Comparison of ENCODE assay signal across 21 mouse cellular contexts in the genomic region with DNA sequence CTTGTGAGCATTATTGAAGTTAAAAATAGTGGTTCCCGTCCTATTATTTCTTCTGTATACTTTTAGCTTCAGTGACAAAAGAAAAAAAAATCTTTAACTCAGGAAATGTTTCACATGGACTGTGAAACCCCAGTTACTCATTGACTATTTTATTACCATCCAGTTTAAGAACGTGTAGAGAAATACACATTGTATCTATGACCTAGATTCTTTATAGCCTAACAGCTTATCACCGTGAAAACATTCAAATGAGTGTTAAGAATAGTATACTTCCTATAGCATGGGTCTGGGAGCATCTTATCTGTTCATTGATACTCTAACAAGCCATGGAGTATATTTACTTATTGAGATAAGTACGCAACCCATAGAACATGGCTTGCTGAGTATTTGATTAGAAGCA. TPM values are rescaled to one million over a fixed set of nuclear protein-coding genes. Genes with fewer than 3 reads are reported as not detected.
DNase-seq lines count a peak whose midpoint lies in the region; ATAC-seq and TF ChIP-seq lines count a peak whose summit lies in the region.
"Had no signal": no experiment of that assay in that cellular context is flagged by ENCODE, and none has a peak within 500 bp of the region (broad histone marks: within the 10 kb centered on the region; RNA-seq: fewer than 3 reads in every experiment).

No protein-coding gene starts in this region.

- TF ChIP-seq RAD21 in MEL (IDR thresholded peaks at IDR 0.05; ENCODE audit: low read depth, low read length), result no peak

- no peaks in the 10 kb centered on the region for H3K9me3 ChIP-seq in kidney, embryonic 15.5 days (replicated peaks)
- H3K9me3 ChIP-seq in kidney, embryonic 14.5 days (ENCODE audit: control insufficient read depth, low read length), result no peaks in the 10 kb centered on the region
- no peaks in the 10 kb centered on the region for H3K9me3 ChIP-seq in MEL (replicated peaks; ENCODE audit: insufficient read depth, low read length)
- no peaks in the 10 kb centered on the region for H3K9me3 ChIP-seq in intestine, embryonic 14.5 days (ENCODE audit: control insufficient read depth, low read length)
- no peaks in the 10 kb centered on the region for H3K9me3 ChIP-seq in midbrain, embryonic 15.5 days
- H3K9me3 ChIP-seq: embryonic facial prominence, embryonic 13.5 days; forebrain, embryonic 12.5 days; heart, embryonic 15.5 days; hindbrain, embryonic 13.5 days had no signal

- 0 out of 2 replicates have a peak, but pooled peaks cover 3% of the 10 kb centered on the region for H3K4me1 ChIP-seq in kidney, embryonic 15.5 days
- no peaks in the 10 kb centered on the region for H3K4me1 ChIP-seq in kidney, embryonic 14.5 days (ENCODE audit: control insufficient read depth, insufficient read depth, low read length)
- H3K4me1 ChIP-seq in MEL (ENCODE audit: control insufficient read depth in 1 of 2, insufficient read depth in 2 of 2, low read length in 2 of 2), result peaks cover 0 to 2% of the 10 kb centered on the region in 2 experiments; a peak in 2 of 4 replicates
- H3K4me1 ChIP-seq in intestine, embryonic 14.5 days (replicated peaks; ENCODE audit: control insufficient read depth, insufficient read depth, low read length), result no peaks in the 10 kb centered on the region
- no peaks in the 10 kb centered on the region for H3K4me1 ChIP-seq in midbrain, embryonic 15.5 days
- H3K4me1 ChIP-seq: forebrain, embryonic 12.5 days; heart, embryonic 15.5 days; hindbrain, embryonic 13.5 days had no signal

- TF ChIP-seq POLR2A in MEL (IDR thresholded peaks at IDR 0.05; ENCODE audit: control insufficient read depth in 1 of 2, insufficient read depth in 1 of 2, low read depth in 1 of 2, low read length in 2 of 2, poor library complexity in 1 of 2), result no peak

- peak; percentile 62; the same call in 1 of the 2 replicates for ATAC-seq in kidney, embryonic 15.5 days (replicated peaks; ENCODE audit: low FRiP score)
- no peak for ATAC-seq in kidney, embryonic 14.5 days (ENCODE audit: low FRiP score, low TSS enrichment)
- ATAC-seq in intestine, embryonic 14.5 days (replicated peaks; ENCODE audit: low FRiP score, low TSS enrichment, low read depth), result peak; percentile 94
- no peak for ATAC-seq in midbrain, embryonic 15.5 days (replicated peaks)
- ATAC-seq: forebrain, embryonic 16.5 days had no signal

- no peak for TF ChIP-seq EP300 in MEL (IDR thresholded peaks at IDR 0.05; ENCODE audit: low read depth in 1 of 2, low read length in 2 of 2)

- no peaks in the 10 kb centered on the region for H3K36me3 ChIP-seq in kidney, embryonic 15.5 days
- H3K36me3 ChIP-seq in kidney, embryonic 14.5 days (ENCODE audit: control insufficient read depth, insufficient read depth, low read length), result no peaks in the 10 kb centered on the region
- H3K36me3 ChIP-seq in MEL (ENCODE audit: control insufficient read depth in 1 of 2, insufficient read depth in 2 of 2, low read length in 2 of 2), result peaks cover 0 to 7% of the 10 kb centered on the region in 2 experiments; a peak in 2 of 4 replicates
- H3K36me3 ChIP-seq in intestine, embryonic 14.5 days (ENCODE audit: control insufficient read depth, insufficient read depth, low read length), result no peaks in the 10 kb centered on the region
- no peaks in the 10 kb centered on the region for H3K36me3 ChIP-seq in midbrain, embryonic 15.5 days (replicated peaks)
- H3K36me3 ChIP-seq: embryonic facial prominence, embryonic 13.5 days; forebrain, embryonic 12.5 days; heart, embryonic 15.5 days; hindbrain, embryonic 13.5 days had no signal

- 63% methylated on average over 4 of the region's 4 CpGs for WGBS in kidney, embryonic 15.5 days
- WGBS in kidney, embryonic 14.5 days, result 59% methylated on average over 4 of the region's 4 CpGs
- 68% methylated on average over 4 of the region's 4 CpGs for WGBS in intestine, embryonic 14.5 days
- WGBS in large intestine, adult 2 months, result 26% methylated on average over 4 of the region's 4 CpGs
- WGBS in midbrain, embryonic 15.5 days, result 85% methylated on average over 4 of the region's 4 CpGs

- H3K4me3 ChIP-seq in kidney, embryonic 15.5 days (replicated peaks), result no peak overlapping the region
- no peak overlapping the region for H3K4me3 ChIP-seq in kidney, embryonic 14.5 days (ENCODE audit: low read length)
- no peak overlapping the region for H3K4me3 ChIP-seq in MEL (ENCODE audit: control insufficient read depth in 1 of 2, insufficient read depth in 1 of 2, low read depth in 2 of 2, low read length in 2 of 2)
- no peak overlapping the region for H3K4me3 ChIP-seq in intestine, embryonic 14.5 days (ENCODE audit: low read depth, low read length)
- H3K4me3 ChIP-seq in midbrain, embryonic 15.5 days, result no peak overlapping the region
- H3K4me3 ChIP-seq: embryonic facial prominence, embryonic 13.5 days; forebrain, embryonic 12.5 days; heart, adult 2 months; heart, embryonic 15.5 days; hindbrain, embryonic 13.5 days had no signal

- no peak for TF ChIP-seq CTCF in MEL (IDR thresholded peaks at IDR 0.05 in 2 of 3, conservative IDR thresholded peaks at IDR 0.05 in 1 of 3; ENCODE audit: control insufficient read depth in 1 of 3, insufficient read depth in 1 of 3, low read depth in 2 of 3, low read length in 3 of 3, poor library complexity in 1 of 3, severe bottlenecking in 1 of 3)

- H3K9ac ChIP-seq in kidney, embryonic 15.5 days, result no peak overlapping the region
- no peak overlapping the region for H3K9ac ChIP-seq in kidney, embryonic 14.5 days (ENCODE audit: low read depth, low read length)
- H3K9ac ChIP-seq in MEL (ENCODE audit: control insufficient read depth, low read depth, low read length, poor library complexity, severe bottlenecking), result no peak overlapping the region
- H3K9ac ChIP-seq in intestine, embryonic 14.5 days (ENCODE audit: low read length), result no peak overlapping the region
- no peak overlapping the region for H3K9ac ChIP-seq in midbrain, embryonic 15.5 days
- H3K9ac ChIP-seq: embryonic facial prominence, embryonic 13.5 days; forebrain, embryonic 12.5 days; heart, embryonic 15.5 days; hindbrain, embryonic 13.5 days had no signal

- H3K79me2 ChIP-seq in MEL (ENCODE audit: control insufficient read depth, insufficient read depth, low read length, poor library complexity), result no peaks in the 10 kb centered on the region

- H3K27me3 ChIP-seq in kidney, embryonic 15.5 days, result no peaks in the 10 kb centered on the region
- H3K27me3 ChIP-seq in kidney, embryonic 14.5 days (ENCODE audit: control insufficient read depth, insufficient read depth, low read length), result no peaks in the 10 kb centered on the region
- H3K27me3 ChIP-seq in MEL (ENCODE audit: control insufficient read depth in 1 of 2, insufficient read depth in 2 of 2, low read length in 2 of 2), result no peaks in the 10 kb centered on the region
- H3K27me3 ChIP-seq in intestine, embryonic 14.5 days (replicated peaks; ENCODE audit: control insufficient read depth, insufficient read depth, low read length), result no peaks in the 10 kb centered on the region
- no peaks in the 10 kb centered on the region for H3K27me3 ChIP-seq in midbrain, embryonic 15.5 days (replicated peaks)
- H3K27me3 ChIP-seq: CH12.LX; embryonic facial prominence, embryonic 13.5 days; forebrain, embryonic 12.5 days; heart, embryonic 15.5 days; hindbrain, embryonic 13.5 days had no signal

- DNase-seq in MEL (ENCODE audit: low read depth, low spot score), result no peak
- DNase-seq in intestine, embryonic 14.5 days (ENCODE audit: low spot score), result no peak
- DNase-seq in large intestine, adult 2 months (ENCODE audit: low read depth, low spot score), result peak; percentile 71
- no peak for DNase-seq in lung, postnatal 36 days
- DNase-seq: adrenal gland, adult 8-10 months; cerebellum, adult 11-12 months; cerebellum, adult 9-11 months; cerebellum, postnatal 36 days; gastrocnemius, postnatal 10 days; heart, adult 2 months; heart, postnatal 14 days had no signal

- no peak overlapping the region for H3K27ac ChIP-seq in kidney, embryonic 15.5 days
- no peak overlapping the region for H3K27ac ChIP-seq in kidney, embryonic 14.5 days (ENCODE audit: low read depth, low read length)
- H3K27ac ChIP-seq in MEL (ENCODE audit: control insufficient read depth, low read depth, low read length), result no peak overlapping the region
- H3K27ac ChIP-seq in intestine, embryonic 14.5 days (ENCODE audit: low read depth), result no peak overlapping the region
- H3K27ac ChIP-seq in midbrain, embryonic 15.5 days, result no peak overlapping the region
- H3K27ac ChIP-seq: embryonic facial prominence, embryonic 13.5 days; forebrain, embryonic 12.5 days; heart, adult 2 months; heart, embryonic 15.5 days; hindbrain, embryonic 13.5 days had no signal

- H3K4me2 ChIP-seq in kidney, embryonic 15.5 days, result no peak overlapping the region
- no peak overlapping the region for H3K4me2 ChIP-seq in kidney, embryonic 14.5 days (replicated peaks; ENCODE audit: low read depth, low read length)
- H3K4me2 ChIP-seq in intestine, embryonic 14.5 days (ENCODE audit: low read length), result no peak overlapping the region
- H3K4me2 ChIP-seq in midbrain, embryonic 15.5 days, result no peak overlapping the region
- H3K4me2 ChIP-seq: embryonic facial prominence, embryonic 13.5 days; forebrain, embryonic 12.5 days; heart, embryonic 11.5 days; heart, embryonic 15.5 days; hindbrain, embryonic 13.5 days had no signal

TF ChIP-seq in MEL, 35 proteins besides CTCF, POLR2A, EP300 and RAD21:
- TF ChIP-seq GATA1 (IDR thresholded peaks at IDR 0.05; ENCODE audit: low read depth, low read length), result 0 out of 2 replicates have a peak, but pooled peaks have one; percentile 44
- no peak for TF ChIP-seq MAZ (IDR thresholded peaks at IDR 0.05; ENCODE audit: low read depth, low read length)

RNA-seq across cellular contexts. Expression of a gene that starts 13.3 kb away (rescaled TPM):
- polyA plus RNA-seq in kidney, embryonic 15.5 days (2015; fragmentation: Nextera tagmentation; extraction: Ambion mirVana), result 14.9 and 19.9 TPM in 2 replicates
- 5.2 and 8.4 TPM in 2 replicates for polyA plus RNA-seq in kidney, embryonic 14.5 days (2014; fragmentation: Nextera tagmentation; extraction: Ambion mirVana)
- 0.04 and 0.07 TPM in 2 replicates for total RNA-seq in MEL (2012; rRNA removed)
- polyA plus RNA-seq in MEL (2012; ENCODE audit: insufficient read depth in 1 of 2, insufficient read length in 2 of 2, low read depth in 1 of 2, low replicate concordance in 2 of 2, missing spikeins in 1 of 2), result under 1 TPM in 1 of 2 experiments, not detected in 1; 0.03 TPM
- polyA plus RNA-seq in intestine, embryonic 14.5 days (2014; fragmentation: Nextera tagmentation; extraction: Ambion mirVana), result 23.1 and 26.4 TPM in 2 replicates
- polyA plus RNA-seq in large intestine, adult 2 months (2012; rRNA removed), result 45.1 and 66.4 TPM in 2 replicates
- polyA plus RNA-seq in midbrain, embryonic 15.5 days (2015; fragmentation: Nextera tagmentation; extraction: Ambion mirVana), result 0.06 TPM in 1 of 2 replicates, not detected in the other
- total RNA-seq: CH12.LX had no signal
- polyA plus RNA-seq: forebrain, embryonic 16.5 days had no signal

RNA-seq across cellular contexts. Expression of a gene that starts 52.0 kb away (rescaled TPM):
- 0.17 and 0.24 TPM in 2 replicates for polyA plus RNA-seq in kidney, embryonic 15.5 days (2015; fragmentation: Nextera tagmentation; extraction: Ambion mirVana)
- not detected in 2 replicates for polyA plus RNA-seq in kidney, embryonic 14.5 days (2014; fragmentation: Nextera tagmentation; extraction: Ambion mirVana)
- total RNA-seq in MEL (2012; rRNA removed), result not detected in 2 replicates
- under 1 TPM in 1 of 2 experiments, not detected in 1; 0.14 TPM for polyA plus RNA-seq in MEL (2012; ENCODE audit: insufficient read depth in 1 of 2, insufficient read length in 2 of 2, low read depth in 1 of 2, low replicate concordance in 2 of 2, missing spikeins in 1 of 2)
- not detected in 2 replicates for polyA plus RNA-seq in intestine, embryonic 14.5 days (2014; fragmentation: Nextera tagmentation; extraction: Ambion mirVana)
- polyA plus RNA-seq in large intestine, adult 2 months (2012; rRNA removed), result not detected in 2 replicates
- polyA plus RNA-seq in midbrain, embryonic 15.5 days (2015; fragmentation: Nextera tagmentation; extraction: Ambion mirVana), result not detected in 2 replicates
- total RNA-seq: CH12.LX had no signal
- polyA plus RNA-seq: embryonic facial prominence, embryonic 13.5 days; forebrain, embryonic 16.5 days had no signal

Comparison
In these comparisons a context has a peak if more than half of its experiments do, and no peak if none do; other contexts are left out.
1. ATAC-seq: peak in kidney, embryonic 15.5 days (single experiment) and intestine, embryonic 14.5 days (single experiment); none in kidney, embryonic 14.5 days (single experiment) and midbrain, embryonic 15.5 days (single experiment).